Mouse (Mus musculus): ENCODE measurements at regions not wholly inside any gene's neighbourhood (a gene's known extent, or its start where the extent isn't known, plus 50 kb on each side); places are given as distances from the start of the nearest gene placed in this dataset.

DNA sequence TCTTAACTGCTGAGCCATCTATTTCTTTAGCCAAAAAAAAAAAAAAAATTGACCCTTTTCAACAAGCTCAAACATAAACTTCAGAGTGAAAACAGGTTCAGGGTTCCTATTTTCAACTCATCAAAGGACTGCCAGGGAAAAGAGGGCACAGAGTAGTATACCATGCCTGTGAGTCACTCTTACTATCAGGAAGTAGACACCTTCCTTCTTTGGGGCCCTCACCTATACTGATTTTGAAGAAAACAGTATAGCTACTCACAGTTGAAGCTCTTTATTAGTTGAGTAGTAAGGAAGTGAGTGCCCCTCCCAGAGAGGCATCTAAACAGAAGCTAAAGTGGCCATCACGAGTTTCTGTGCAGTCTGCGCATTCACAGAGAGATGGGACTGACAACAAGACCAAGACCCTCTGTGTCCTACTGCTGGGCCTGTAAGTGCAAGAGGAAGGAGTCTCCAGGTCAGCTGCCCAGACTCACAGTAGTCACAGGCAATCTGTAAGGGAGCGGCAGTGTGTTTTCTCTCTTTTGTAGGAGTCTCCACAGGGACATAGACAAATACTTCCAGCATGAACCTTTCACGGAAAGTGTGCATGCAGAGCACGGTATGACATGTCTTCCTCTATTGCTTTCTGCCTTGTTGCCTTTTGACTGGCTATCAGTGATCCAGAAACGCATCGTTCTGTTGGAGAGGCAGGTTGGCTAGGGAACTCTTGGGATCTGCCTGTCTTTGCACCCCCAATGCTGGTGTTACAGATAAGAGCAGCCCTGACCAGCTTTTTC lies 303.8 kb upstream of the Zmiz1 start:
- Histone ChIP-seq H3K4me2 (ENCODE audit: low read length) (no peak overlapping the region), H3K36me3 (ENCODE audit: control insufficient read depth, insufficient read depth) (no peaks in the 10 kb centered on the region), H3K27me3 (replicated peaks; ENCODE audit: control insufficient read depth, insufficient read depth, low read length) (no peaks in the 10 kb centered on the region), H3K9me3 (ENCODE audit: control insufficient read depth, low read length) (no peaks in the 10 kb centered on the region), H3K9ac (replicated peaks; ENCODE audit: low read depth, low read length) (no peak overlapping the region), H3K4me3 (replicated peaks; ENCODE audit: low read length) (no peak overlapping the region), H3K4me1 (replicated peaks; ENCODE audit: control insufficient read depth, insufficient read depth, low read length) (no peaks in the 10 kb centered on the region), H3K27ac (ENCODE audit: low read length) (no peak overlapping the region)
- WGBS, result 74% methylated on average over 7 of the region's 7 CpGs
- ATAC-seq, result no peak

DNA sequence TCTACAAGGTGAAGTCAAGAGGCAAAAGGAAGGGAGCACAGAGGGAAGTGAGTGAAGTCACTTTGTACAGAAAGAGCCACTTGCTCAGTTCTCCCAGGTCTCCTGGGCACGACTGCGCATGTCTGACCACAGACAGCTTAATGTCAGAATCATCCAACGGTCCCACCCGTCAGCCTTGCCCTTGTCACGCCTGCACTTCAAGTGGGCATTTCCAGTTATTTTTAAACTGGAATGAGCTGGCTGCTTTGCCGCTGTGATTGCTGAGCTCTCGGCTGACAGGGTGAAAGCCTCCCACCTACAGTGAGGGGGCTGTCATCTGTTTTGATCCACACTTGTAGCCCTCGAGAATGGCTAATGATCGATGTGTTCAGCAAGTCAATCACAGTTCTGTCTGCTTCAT lies 302.8 kb upstream of the Zmiz1 start:
- H3K27me3 ChIP-seq (replicated peaks; ENCODE audit: control insufficient read depth, insufficient read depth, low read length), result no peaks in the 10 kb centered on the region
- H3K4me3 ChIP-seq (replicated peaks; ENCODE audit: low read length), result no peak overlapping the region
- ATAC-seq, result 0 out of 2 replicates have a peak, but pooled peaks have one; percentile 31
- H3K9me3 ChIP-seq (ENCODE audit: control insufficient read depth, low read length), result no peaks in the 10 kb centered on the region
- no peaks in the 10 kb centered on the region for H3K36me3 ChIP-seq (ENCODE audit: control insufficient read depth, insufficient read depth)
- WGBS, result 60% methylated on average over 9 of the region's 9 CpGs
- H3K9ac ChIP-seq (replicated peaks; ENCODE audit: low read depth, low read length), result no peak overlapping the region
- H3K4me2 ChIP-seq (ENCODE audit: low read length), result no peak overlapping the region
- no peaks in the 10 kb centered on the region for H3K4me1 ChIP-seq (replicated peaks; ENCODE audit: control insufficient read depth, insufficient read depth, low read length)
- no peak overlapping the region for H3K27ac ChIP-seq (ENCODE audit: low read length)

DNA sequence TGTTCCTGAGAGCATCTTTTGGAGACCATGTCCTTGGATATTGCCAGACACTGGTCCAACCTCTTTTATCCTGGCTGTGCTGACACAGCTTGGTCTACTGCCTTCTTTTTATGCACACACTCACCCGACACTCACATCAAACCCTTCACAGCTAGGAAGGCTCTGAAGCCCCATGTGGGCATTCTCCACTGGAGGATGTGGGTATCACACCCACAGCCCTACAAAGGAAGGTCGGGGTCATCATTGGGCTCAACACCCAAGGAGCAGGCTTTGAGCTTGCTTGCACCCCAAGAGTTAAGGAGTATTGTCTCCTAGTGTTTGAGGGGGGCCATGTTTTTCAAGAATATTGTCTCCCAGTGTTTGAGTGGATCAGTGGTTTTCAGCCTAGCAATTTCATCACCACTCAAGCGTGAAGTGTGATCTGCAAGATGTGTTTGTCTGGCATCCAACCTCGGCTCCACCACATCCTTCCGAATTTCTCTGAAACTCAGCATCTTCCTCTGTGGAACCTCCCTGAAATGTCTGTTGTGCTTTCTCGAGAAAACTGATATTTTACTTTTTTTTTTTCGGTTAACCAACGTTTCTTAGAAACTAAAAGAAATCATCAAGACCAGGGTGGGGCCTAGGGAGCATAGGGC lies 297.2 kb upstream of the Zmiz1 start:
- Histone ChIP-seq H3K27me3 (replicated peaks; ENCODE audit: control insufficient read depth, insufficient read depth, low read length) (no peaks in the 10 kb centered on the region), H3K9ac (replicated peaks; ENCODE audit: low read depth, low read length) (no peak overlapping the region), H3K27ac (ENCODE audit: low read length) (no peak overlapping the region), H3K36me3 (ENCODE audit: control insufficient read depth, insufficient read depth) (no peaks in the 10 kb centered on the region), H3K9me3 (ENCODE audit: control insufficient read depth, low read length) (no peaks in the 10 kb centered on the region), H3K4me3 (replicated peaks; ENCODE audit: low read length) (no peak overlapping the region), H3K4me2 (ENCODE audit: low read length) (no peak overlapping the region), H3K4me1 (replicated peaks; ENCODE audit: control insufficient read depth, insufficient read depth, low read length) (no peaks in the 10 kb centered on the region)
- WGBS, result 86% methylated on average over 8 of the region's 8 CpGs
- ATAC-seq, result no peak

DNA sequence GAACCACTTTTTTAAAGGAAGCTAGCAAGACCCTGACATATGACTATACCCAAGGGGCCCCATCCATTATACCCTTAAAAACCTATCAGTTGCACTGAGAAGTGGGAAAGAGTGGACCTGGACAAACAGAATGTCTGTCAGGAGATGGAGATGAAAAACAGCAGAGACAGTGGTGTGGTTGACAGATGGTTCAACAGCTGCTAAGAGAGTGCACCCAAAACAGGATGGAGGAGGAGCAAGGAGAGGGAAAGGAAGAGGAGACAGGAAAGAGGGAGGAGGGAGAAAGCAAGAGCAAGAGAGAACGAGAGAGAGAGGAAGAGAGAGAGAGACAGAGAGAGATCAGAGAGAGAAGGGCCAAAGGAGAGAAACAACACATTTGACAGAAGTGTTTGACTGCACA lies 292.8 kb upstream of the Zmiz1 start:
- Histone ChIP-seq H3K9ac (replicated peaks; ENCODE audit: low read depth, low read length) (no peak overlapping the region), H3K4me2 (ENCODE audit: low read length) (no peak overlapping the region), H3K36me3 (ENCODE audit: control insufficient read depth, insufficient read depth) (no peaks in the 10 kb centered on the region), H3K4me1 (replicated peaks; ENCODE audit: control insufficient read depth, insufficient read depth, low read length) (peaks cover 6% of the 10 kb centered on the region), H3K4me3 (replicated peaks; ENCODE audit: low read length) (no peak overlapping the region), H3K9me3 (ENCODE audit: control insufficient read depth, low read length) (no peaks in the 10 kb centered on the region), H3K27ac (ENCODE audit: low read length) (no peak overlapping the region), H3K27me3 (replicated peaks; ENCODE audit: control insufficient read depth, insufficient read depth, low read length) (no peaks in the 10 kb centered on the region)
- WGBS, result 39% methylated on average over 1 of the region's 1 CpGs
- no peak for ATAC-seq

DNA sequence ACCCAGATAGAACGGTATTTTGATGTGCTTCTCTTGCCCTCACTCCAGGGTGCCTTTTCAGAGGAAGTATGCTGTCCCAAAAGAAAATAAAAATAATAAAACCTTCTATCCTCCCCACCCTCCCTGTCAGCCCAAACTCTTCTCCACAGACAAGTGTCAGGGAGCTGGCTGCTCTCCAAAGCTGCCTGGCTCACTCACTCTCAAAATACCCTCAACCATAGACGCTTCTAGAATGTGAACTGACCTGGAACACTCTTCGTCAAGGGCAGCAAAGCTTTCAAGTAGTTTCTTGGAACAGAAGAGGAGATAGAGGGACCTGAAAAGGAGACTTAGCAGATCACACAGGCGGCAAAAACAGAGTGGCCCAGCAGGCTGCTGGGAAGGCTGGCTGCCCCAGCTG lies 291.4 kb upstream of the Zmiz1 start:
- 29% methylated on average over 4 of the region's 4 CpGs for WGBS
- Histone ChIP-seq H3K27ac (ENCODE audit: low read length) (no peak overlapping the region), H3K9ac (replicated peaks; ENCODE audit: low read depth, low read length) (no peak overlapping the region), H3K27me3 (replicated peaks; ENCODE audit: control insufficient read depth, insufficient read depth, low read length) (no peaks in the 10 kb centered on the region), H3K4me1 (replicated peaks; ENCODE audit: control insufficient read depth, insufficient read depth, low read length) (peaks cover 6% of the 10 kb centered on the region), H3K4me3 (replicated peaks; ENCODE audit: low read length) (no peak overlapping the region), H3K36me3 (ENCODE audit: control insufficient read depth, insufficient read depth) (no peaks in the 10 kb centered on the region), H3K9me3 (ENCODE audit: control insufficient read depth, low read length) (no peaks in the 10 kb centered on the region), H3K4me2 (ENCODE audit: low read length) (no peak overlapping the region)
- no peak for ATAC-seq

DNA sequence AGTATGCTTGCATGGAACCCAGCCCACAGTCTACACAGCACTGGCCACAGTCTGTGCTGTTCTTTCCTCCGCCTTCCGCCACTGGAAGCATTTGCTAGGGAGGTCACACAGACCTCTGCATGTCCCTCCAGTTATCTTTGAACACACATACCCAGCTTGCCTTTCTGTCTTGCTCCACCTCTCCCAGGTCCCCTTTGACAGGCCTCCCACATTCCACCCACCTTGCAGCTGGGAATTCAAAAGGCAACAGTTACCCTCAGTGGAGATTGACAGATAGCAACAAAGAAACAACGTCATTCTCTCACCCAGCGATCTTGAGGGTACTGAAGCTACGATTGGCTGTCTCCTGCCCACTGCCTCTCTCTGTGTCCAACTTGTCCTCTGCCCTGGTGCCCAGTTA lies 290.7 kb upstream of the Zmiz1 start:
- Histone ChIP-seq H3K27ac (ENCODE audit: low read length) (no peak overlapping the region), H3K9ac (replicated peaks; ENCODE audit: low read depth, low read length) (no peak overlapping the region), H3K4me1 (replicated peaks; ENCODE audit: control insufficient read depth, insufficient read depth, low read length) (peaks cover 6% of the 10 kb centered on the region), H3K4me3 (replicated peaks; ENCODE audit: low read length) (no peak overlapping the region), H3K4me2 (ENCODE audit: low read length) (no peak overlapping the region), H3K27me3 (replicated peaks; ENCODE audit: control insufficient read depth, insufficient read depth, low read length) (no peaks in the 10 kb centered on the region), H3K36me3 (ENCODE audit: control insufficient read depth, insufficient read depth) (no peaks in the 10 kb centered on the region), H3K9me3 (ENCODE audit: control insufficient read depth, low read length) (no peaks in the 10 kb centered on the region)
- WGBS, result 60% methylated on average over 5 of the region's 5 CpGs
- no peak for ATAC-seq

DNA sequence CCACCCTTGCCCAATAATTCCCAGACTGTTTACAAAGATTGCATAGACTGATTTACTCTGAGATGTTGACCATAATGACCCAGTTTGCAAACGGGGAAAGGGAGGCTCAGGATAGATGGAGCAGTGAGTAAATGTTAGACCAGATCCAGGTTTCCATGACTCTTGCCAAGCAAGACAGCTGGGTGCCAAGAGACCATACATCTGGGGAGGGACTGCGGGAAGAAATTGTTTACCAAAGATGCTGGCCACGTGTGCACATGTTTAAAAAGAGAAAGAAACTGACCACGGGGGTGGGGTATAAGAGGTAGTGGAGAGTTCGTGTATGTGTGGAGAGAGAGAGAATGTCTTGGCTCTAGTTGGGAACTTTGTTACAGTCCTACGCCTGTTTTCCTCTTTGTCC lies 285.7 kb upstream of the Zmiz1 start:
- 76% methylated on average over 6 of the region's 6 CpGs for WGBS
- H3K9me3 ChIP-seq (ENCODE audit: control insufficient read depth, low read length), result no peaks in the 10 kb centered on the region
- no peaks in the 10 kb centered on the region for H3K4me1 ChIP-seq (replicated peaks; ENCODE audit: control insufficient read depth, insufficient read depth, low read length)

DNA sequence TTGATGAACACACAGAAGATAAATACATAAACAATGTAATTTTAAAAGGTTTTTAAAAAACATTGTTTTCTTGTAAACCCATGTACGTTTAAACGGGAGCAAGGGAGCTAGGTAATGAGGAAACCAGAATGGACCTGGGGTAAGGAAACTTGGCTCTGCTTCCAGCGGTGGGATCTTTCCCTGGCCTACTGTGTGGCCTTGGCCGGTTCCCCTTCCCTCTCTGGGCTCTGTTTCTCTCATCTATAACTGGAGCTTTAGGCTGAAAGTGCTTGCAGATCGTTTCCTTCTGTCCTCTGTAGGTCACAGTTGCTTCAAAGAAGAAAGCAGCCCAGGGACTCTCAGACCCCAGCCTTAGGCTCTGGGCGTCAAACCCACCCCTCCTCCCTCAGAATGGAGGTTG lies 285.1 kb upstream of the Zmiz1 start:
- no peak for ATAC-seq
- Histone ChIP-seq H3K4me1 (replicated peaks; ENCODE audit: control insufficient read depth, insufficient read depth, low read length) (no peaks in the 10 kb centered on the region), H3K4me3 (replicated peaks; ENCODE audit: low read length) (no peak overlapping the region), H3K27ac (ENCODE audit: low read length) (no peak overlapping the region), H3K9me3 (ENCODE audit: control insufficient read depth, low read length) (no peaks in the 10 kb centered on the region), H3K9ac (replicated peaks; ENCODE audit: low read depth, low read length) (no peak overlapping the region), H3K27me3 (replicated peaks; ENCODE audit: control insufficient read depth, insufficient read depth, low read length) (no peaks in the 10 kb centered on the region), H3K4me2 (ENCODE audit: low read length) (no peak overlapping the region), H3K36me3 (ENCODE audit: control insufficient read depth, insufficient read depth) (no peaks in the 10 kb centered on the region)
- WGBS, result 76% methylated on average over 6 of the region's 6 CpGs

More for the DNA sequence above, 285.7 kb upstream of the Zmiz1 start:
- Histone ChIP-seq H3K36me3 (ENCODE audit: control insufficient read depth, insufficient read depth) (no peaks in the 10 kb centered on the region), H3K27me3 (replicated peaks; ENCODE audit: control insufficient read depth, insufficient read depth, low read length) (no peaks in the 10 kb centered on the region), H3K27ac (ENCODE audit: low read length) (no peak overlapping the region), H3K9ac (replicated peaks; ENCODE audit: low read depth, low read length) (no peak overlapping the region), H3K4me3 (replicated peaks; ENCODE audit: low read length) (no peak overlapping the region), H3K4me2 (ENCODE audit: low read length) (no peak overlapping the region)
- no peak for ATAC-seq

DNA sequence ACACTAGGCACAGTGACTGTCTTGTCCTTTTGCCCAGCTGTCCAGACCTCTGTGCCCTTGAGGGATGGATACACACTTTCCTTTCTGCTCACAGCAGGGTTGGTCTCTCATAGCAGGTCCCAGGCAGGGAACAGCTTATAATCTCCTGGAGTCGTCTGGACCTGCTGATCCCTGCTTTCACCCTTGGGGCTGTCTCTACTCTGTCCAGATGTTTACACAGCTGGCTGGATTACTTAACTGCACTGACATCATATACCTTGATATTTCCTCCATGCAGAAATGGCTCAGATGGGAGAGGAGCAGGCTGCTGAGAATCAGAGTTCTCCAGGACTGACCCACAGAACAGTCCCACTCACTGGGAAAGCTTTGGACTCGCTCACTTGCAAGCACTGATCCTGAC lies 284.6 kb upstream of the Zmiz1 start:
- WGBS, result 58% methylated on average over 2 of the region's 2 CpGs
- Histone ChIP-seq H3K36me3 (ENCODE audit: control insufficient read depth, insufficient read depth) (no peaks in the 10 kb centered on the region), H3K4me1 (replicated peaks; ENCODE audit: control insufficient read depth, insufficient read depth, low read length) (no peaks in the 10 kb centered on the region), H3K27ac (ENCODE audit: low read length) (no peak overlapping the region), H3K9me3 (ENCODE audit: control insufficient read depth, low read length) (no peaks in the 10 kb centered on the region), H3K4me2 (ENCODE audit: low read length) (no peak overlapping the region), H3K9ac (replicated peaks; ENCODE audit: low read depth, low read length) (no peak overlapping the region), H3K4me3 (replicated peaks; ENCODE audit: low read length) (no peak overlapping the region), H3K27me3 (replicated peaks; ENCODE audit: control insufficient read depth, insufficient read depth, low read length) (no peaks in the 10 kb centered on the region)
- no peak for ATAC-seq

Measured in forebrain, embryonic 16.5 days (tissue).